Mouse (Mus musculus) kidney, postnatal 36 days (tissue): ENCODE results near the gene Mios.

Source experiments
- DNase-seq, 2 experiments: peaks; one replicate each; pipeline ENCODE4 v3.0.0; 2021 to 2022; ENCODE audit warnings: mixed read lengths in 2 of 2

Gene Mios

GRCm38 (mm10) chr6:8209047-8209865, at the start of gene Mios:
Mios (plus strand) TSS chr6:8209222.
- peak; percentile 88 to 92 for DNase-seq

GRCm38 (mm10) chr6:8160001-8160400, 49.0 kb upstream of the Mios start:
- DNase-seq, result no peak

- no peak for DNase-seq
Observed at GRCm38 (mm10) chr6:8164741-8165140, 44.3 kb upstream of the Mios start.

- DNase-seq, result no peak
Observed at GRCm38 (mm10) chr6:8172101-8172500, 36.9 kb upstream of the Mios start.

DNA sequence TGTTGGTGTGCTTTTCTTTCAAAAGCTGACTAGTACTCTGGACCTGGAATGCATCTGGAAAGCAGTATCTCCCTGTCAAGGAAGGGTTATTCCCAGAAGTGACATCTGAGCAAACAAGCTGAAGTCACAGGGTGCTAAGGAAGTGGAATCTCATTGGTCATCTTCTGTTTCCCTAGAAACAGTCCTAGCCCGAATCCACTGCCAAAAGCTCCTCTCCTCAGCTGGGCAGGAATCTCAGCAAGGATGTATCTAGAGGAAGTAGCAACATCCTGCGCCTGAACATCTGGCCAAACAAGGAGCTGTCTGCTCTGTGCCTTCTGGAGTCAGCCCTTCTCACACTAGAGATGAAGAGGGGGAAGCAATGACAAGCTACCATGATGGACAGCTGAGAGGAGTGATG, 35.0 kb upstream of the Mios start:
- peak; percentile 2 to 15 for DNase-seq

- no peak for DNase-seq
Observed at GRCm38 (mm10) chr6:8175346-8175745, 33.7 kb upstream of the Mios start.

DNA sequence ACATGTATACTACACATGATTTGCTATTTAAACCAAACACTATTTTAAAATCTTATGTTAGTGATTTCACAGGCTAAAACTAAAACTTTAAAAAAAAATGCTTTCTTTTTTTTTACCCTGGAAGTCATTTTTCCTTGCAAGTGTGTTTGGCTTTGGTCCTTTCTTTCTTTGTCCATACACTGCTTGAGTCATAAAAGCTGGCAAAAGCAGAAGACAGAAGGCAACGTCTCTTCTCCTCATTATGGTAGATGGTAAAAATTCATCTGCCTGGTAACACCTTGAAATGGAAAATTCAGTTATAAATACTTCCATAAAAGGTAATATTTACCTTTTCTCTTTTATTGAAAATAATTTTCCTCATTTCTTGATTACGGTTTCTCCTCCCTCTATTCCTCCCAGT, 32.9 kb upstream of the Mios start:
- no peak for DNase-seq

- peak in 1 of 2 experiments; percentile 2 for DNase-seq
Observed at GRCm38 (mm10) chr6:8178397-8178941, 30.6 kb upstream of the Mios start.

DNA sequence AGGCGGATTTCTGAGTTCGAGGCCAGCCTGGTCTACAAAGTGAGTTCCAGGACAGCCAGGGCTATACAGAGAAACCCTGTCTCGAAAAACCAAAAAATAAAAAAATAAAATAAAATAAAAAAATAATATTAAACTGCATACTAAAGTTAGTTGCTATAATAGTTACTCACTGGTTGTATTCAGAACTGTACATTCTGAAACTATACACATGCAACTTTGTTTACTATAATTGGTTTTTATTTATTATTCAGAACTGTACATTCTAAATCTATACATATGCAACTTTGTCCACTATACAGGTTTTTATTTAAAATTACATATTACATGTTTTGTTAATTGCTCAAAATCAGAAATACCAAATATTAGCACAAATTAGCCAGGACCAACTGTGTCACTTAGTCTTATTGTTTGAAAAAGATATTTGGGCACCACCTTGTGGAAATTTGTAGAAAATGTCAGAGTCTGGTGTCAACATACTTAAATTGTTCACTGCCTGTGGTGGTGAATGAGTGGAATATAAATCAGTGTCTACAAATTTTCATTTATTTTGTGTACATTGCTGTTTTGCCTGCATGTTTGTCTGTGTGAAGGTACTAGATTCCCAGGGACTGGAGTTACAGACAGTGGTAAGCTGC, 20.3 kb upstream of the Mios start:
- DNase-seq, result no peak

DNA sequence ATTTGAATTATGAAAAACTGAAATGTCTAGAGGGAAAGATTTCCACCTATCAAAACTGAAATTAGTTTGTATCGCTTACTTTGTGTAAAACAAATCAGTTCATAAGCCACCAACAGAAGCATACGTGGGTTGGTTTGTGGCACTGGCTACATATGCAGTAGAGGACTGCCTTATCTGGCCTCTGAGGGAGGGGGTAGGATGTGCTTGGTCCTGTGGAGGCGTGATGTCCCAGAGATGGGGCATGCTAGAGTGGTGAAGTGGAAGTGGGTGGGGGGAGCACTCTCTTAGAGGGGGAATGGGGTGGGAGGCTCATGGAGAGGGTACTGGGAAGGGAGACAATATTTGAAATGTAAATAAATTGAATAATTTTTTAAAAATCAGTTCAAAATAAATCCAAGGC, 19.1 kb upstream of the Mios start:
- no peak for DNase-seq

- DNase-seq, result no peak
Observed at GRCm38 (mm10) chr6:8192517-8192916, 16.5 kb upstream of the Mios start, which contains the start of gene Col28a1. Col28a1 (minus strand) TSS chr6:8192617.

DNA sequence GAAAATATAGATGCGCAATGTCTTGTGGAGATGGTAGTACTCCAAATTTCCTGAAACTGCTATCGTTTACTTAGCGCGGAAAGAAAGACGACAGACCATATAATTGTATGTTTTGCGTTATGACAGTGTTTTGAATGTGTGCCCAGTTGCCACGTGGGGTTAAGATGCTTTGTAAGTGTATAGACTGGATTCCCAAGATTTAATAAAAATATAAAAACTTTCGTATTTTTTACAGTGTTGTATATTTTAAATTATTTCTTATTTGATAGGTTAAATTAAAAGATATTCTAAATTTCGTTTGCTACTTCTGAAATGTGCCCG, 804 bp downstream of the Mios start:
- no peak for DNase-seq

DNA sequence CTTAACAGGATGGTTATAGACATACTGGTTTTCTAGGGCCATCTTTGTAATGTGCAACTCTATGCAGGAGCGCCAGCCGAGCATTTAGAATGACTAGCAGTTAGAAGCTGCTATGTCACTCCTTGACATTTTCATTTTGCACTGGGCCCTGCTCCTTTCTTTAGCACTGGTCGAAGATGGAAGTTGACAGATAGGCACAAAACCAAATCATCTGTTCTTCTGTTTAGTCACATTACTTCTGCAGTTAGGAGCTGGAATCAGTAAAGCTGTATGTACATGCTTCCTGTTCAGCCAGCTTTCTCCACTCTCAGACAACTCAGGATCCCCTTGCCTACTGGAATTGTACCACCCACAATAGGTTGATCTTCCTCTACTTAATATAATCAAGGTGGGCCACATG, 1.6 kb downstream of the Mios start:
- DNase-seq, result no peak

DNA sequence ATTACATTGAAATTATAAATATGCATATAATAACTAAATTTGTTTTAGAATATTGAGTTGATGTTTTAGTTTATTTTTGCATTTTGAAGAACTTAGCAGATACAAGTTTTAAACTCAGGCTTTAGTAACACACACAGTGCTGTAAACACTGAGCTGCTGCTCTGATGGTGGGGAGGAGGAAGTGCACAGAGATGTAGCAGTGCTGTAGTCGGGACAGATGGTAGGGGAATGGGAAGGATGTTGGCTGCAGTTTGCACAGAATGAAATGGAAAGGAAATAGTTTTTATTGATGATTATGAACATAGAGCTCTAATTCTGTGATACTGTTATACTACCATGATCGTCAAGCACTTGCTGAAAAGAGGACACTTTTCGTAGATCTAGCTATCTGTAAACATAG, 18.0 kb downstream of the Mios start:
- no peak for DNase-seq

DNA sequence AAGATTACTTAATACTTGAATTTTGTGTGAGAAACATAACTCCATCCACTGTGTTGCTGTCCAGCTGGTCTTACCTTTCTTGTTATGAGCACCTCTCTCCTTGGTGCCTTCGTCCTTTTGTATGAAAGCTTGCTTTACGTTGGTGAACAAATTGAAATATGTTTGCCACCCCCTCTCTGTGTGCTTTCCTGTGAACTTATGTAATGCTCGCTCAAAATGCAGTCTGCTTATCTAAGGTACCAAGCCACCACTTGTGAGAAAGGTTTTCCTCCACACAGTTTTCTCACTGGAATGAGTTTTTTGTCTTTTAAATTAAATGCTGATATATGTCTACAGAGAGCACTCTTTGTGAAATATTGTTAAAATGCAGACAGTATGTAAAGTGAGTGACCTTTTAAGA, 19.6 kb downstream of the Mios start:
- no peak for DNase-seq

DNA sequence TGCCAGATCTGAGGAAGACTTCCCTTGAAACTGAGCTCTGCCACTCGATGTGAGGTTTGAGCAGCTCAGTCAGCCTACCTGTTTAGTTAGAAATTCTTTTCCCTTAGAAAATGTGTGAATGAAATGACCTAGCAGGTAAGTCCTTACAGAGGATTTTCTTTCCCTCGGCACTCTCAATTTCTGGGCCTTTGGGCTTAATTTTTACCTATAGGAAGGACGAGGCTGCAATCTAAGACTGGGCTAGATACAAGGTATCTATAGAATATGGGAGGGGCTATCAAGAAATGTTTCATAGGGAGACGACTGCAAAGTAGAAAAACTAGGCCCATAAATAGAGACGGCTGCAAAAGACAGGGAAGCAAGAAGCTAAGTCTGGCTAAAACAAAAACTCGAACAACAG, 49.3 kb downstream of the Mios start:
- DNase-seq, result no peak

- DNase-seq, result peak; percentile 98 to 99
Observed at GRCm38 (mm10) chr6:8259004-8259666, 50.1 kb downstream of the Mios start, which contains the start of the genes Rpa3, Umad1 and Gm45062. Rpa3 (minus strand) TSS chr6:8259173. Umad1 (plus strand) TSS chr6:8259288. Gm45062 (plus strand) TSS chr6:8259450.

GRCm38 (mm10) chr6:8259667-8260044, 50.6 kb downstream of the Mios start:
- DNase-seq, result no peak

DNA sequence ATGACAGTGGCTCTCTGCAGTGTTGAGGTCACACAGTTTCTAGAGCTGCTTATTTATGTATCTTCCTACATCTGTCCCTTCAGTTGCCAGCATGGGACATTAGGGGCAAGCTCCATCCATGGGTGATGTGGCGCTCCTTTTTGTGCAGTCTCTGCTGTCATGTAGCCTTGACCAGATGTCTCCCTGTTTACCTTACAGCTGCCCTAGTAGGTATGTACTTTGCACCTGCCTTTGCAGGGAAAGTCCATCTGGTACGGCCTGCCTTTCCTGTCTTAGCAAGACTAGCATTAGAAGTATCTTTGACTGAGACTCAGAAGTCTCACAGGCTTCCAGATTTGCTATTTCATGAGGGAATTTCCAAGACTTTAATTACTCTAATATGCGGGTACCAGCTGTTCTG, 62.0 kb downstream of the Mios start:
- DNase-seq, result peak in 1 of 2 experiments; percentile 8

DNA sequence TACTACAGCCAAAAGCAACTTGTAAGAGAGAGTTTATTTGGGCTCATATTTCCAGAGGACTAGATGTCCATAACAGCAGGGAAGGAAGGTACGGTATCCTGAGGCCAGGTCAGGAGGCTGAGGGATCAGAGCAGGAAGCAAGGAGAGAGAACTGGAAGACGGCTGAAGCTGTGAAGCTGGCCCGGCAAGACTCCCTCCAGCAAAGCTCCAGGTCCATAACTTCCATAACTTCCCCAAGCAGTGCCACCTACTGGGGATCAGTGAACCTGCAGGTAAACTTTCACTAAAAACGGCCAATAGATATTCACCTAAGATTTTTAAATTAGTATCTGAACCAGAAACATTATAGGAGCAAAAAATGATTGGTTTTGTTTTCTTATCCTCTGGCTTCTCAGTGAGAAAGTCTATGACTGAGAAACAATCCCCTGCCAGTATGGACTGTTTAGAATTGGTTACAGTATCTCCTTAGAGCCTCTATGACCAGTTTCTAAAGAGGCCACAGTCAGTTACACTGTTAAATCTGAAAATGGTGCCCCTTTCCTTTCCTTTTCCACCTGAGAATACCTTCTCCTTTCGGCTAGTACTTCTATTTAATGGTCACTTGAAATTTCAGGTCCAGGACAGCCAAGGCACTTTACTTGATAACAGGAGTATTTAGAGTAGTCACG, 65.5 kb downstream of the Mios start:
- DNase-seq, result peak; percentile 54 to 77

- peak; percentile 74 to 84 for DNase-seq
Observed at GRCm38 (mm10) chr6:8275098-8275497, 66.1 kb downstream of the Mios start.

DNA sequence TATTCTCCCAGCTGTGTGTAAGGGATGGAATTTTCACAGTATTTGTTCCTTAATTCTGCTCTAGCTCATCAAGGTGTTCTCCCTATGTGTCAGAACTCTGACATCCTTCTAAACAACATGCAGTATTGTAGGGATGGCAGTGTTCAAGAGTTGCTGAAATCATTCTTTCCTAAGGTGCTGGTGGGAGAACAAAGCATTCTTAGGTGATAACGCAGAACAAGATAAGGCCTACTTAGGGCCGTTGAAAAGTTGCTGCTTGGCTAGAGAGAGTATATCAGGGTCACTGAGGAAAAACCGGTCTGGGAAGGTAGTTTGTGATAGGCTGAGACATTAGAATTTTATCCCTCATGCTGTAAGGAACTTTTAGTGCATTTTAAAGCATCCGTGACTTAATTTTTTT, 67.4 kb downstream of the Mios start:
- no peak for DNase-seq

- DNase-seq, result peak in 1 of 2 experiments; percentile 32
Observed at GRCm38 (mm10) chr6:8278426-8279002, 69.5 kb downstream of the Mios start.
